Mouse (Mus musculus) retina, postnatal 1 day (tissue): Measurements from ENCODE around the gene Zfp654.
A peak's percentile ranks its signal among the peaks of the same experiment; 100 is the strongest.

Source experiments
- DNase-seq: peaks from one replicate; pipeline ENCODE4 v3.0.0-alpha.2; 2012

Gene Zfp654

DNA sequence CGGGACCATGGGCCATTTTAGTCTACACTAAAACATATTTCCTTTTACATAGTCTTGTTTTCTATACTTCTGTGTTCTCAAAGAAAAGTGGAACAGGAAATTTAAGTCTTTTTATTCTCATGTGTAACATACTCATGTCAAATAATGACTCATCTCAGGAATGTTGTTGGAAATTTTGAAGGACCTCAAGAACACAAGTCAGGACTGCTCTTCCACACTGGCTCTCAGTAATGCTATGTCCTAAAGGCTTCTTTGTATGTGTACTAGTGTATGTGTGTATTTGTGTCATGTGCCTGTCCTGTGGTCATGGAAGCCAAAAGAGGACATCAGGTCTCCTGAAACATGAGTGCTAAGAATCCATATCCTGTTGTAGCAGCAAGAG lies 92.2 kb downstream of the Zfp654 start:
- no peak for DNase-seq

- DNase-seq: no peak
Observed at GRCm38 (mm10) chr16:64758561-64759244, 92.7 kb downstream of the Zfp654 start.

DNA sequence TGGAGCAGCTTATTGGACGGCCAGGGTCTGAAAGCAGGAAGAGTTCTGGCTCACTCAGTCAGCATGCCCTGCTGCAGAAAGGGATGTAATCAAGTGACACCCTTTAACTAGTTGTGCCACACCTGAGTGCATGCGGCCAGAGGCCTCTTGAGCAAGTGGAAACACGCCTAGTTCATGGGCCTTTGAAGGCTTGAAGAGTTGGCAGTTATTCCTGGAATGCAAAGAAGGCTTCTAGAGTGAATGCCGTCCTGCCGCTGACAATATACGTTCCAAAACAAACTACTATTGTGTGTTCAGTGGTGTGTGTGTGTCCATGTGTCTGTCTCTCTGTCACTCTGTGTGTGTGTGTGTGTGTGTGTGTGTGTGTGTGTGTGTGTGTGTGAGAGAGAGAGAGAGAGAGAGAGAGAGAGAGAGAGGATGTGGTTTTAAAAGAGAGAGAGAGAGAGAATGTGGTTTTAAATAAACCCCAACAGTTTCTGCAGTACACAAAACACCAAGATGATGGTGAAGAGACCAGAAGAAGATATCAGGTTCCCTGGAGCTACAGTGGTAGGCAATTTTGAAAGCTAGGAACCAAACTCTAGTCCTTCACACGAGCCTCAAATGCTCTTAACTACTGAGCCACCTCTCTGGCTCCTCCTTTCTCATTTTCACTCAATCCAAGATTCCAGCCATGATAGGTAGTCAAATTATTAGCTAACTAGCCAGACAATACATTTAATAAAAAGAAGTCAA lies 93.6 kb downstream of the Zfp654 start:
- no peak for DNase-seq

GRCm38 (mm10) chr16:64756321-64756720 lies 95.1 kb downstream of the Zfp654 start:
- no peak for DNase-seq

GRCm38 (mm10) chr16:64754743-64755139 lies 96.7 kb downstream of the Zfp654 start:
- peak; percentile 75 for DNase-seq

DNA sequence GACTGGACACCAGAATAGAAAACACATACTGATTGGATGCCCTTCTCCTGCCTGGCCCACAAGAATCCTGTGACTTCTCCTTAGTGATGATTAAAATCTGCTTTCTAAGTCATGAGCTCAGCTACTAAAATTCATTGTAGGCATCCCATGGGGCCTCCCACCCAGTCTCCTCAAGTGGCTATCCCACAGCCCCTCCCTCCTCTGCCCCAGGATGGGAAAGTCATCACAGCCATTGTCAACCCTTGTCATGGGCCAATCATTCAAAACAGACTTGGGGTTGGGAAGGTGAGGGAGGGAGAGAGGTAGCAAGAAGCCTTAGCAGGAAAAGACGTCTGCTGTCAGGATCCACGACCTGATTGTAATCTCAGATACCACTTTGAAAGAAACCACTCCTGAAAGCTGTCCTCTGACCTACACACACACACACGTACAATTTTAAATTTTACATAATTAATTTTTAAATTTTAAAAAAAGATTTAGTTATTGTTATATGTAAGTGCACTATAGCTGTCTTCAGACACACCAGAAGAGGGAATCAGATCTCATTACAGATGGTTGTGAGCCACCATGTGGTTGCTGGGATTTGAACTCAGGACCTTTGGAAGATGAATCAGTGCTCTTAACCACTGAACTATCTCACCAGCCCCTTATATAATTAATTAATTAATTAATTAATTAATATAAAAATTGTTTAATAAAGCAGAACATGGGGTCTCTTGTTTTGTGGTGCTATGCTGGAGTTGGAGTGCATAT lies 97.3 kb downstream of the Zfp654 start:
- DNase-seq: no peak

DNA sequence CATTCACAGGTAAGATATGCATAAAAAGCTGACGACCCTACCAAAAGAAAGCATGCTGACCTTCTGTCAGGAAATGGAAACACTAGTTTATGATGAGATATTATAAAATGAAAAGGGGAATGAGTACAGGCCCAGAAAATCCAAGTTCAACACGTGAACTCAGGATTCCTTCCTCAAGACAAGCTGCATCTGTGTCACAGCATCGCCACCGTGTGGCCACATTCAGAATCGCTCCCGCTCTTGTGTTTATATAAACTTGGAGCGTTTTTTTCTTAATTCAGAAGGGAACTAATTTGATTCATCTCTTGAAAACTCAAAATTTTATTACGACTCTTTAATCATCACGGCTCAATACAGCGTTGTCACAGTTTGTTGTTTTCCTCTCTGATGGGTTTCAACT lies 103.2 kb downstream of the Zfp654 start:
- peak; percentile 80 for DNase-seq

GRCm38 (mm10) chr16:64745089-64745488 lies 106.4 kb downstream of the Zfp654 start:
- DNase-seq: no peak

- DNase-seq: no peak
Observed at GRCm38 (mm10) chr16:64737289-64737688, 114.2 kb downstream of the Zfp654 start.
